ENCODE assay signal across 23 mouse cellular contexts in the genomic region with DNA sequence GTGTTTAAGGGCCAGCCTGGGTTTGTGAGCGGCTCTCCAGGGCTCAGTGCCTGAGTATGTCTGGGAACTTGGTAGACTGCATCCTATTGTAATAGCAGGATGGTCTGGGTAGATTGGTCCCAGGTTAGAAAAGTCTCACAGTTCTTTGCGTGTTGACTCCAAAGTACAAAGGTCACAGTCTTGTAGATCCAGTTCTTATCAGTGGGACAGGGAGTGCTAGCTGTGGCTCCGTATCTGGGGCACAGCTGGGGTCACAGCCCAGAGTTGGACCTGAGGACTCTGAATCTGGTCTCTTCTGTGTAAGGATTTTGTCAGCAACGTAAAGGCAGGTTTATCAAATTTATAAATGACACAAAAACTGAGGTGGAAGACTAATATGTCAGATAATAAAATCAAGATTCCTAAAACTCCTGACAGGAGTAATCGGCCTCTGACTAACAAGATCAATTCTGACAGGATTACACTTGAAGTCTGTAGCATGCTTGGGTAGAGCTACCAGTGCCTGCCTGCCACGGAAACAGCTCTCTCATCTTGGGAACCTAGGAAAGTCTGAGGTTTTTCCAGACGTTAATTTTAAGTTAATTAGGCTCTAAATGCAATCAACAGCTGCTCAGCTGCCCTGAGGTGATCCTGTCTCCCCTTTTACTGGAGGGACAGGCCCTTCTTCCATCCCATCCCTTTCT. TPM values are rescaled to one million over a fixed set of nuclear protein-coding genes. Genes with fewer than 3 reads are reported as not detected.
DNase-seq lines count a peak whose midpoint lies in the region; ATAC-seq and TF ChIP-seq lines count a peak whose summit lies in the region.
"Had no signal": no experiment of that assay in that cellular context is flagged by ENCODE, and none has a peak within 500 bp of the region (broad histone marks: within the 10 kb centered on the region; RNA-seq: fewer than 3 reads in every experiment).

No protein-coding gene starts in this region.

- DNase-seq in liver, adult 2 months (ENCODE audit: extremely low read depth, low read depth, low spot score): peak; percentile 8
- peak; percentile 21 for DNase-seq in large intestine, adult 2 months (ENCODE audit: low read depth, low spot score)
- no peak for DNase-seq in embryo, embryonic 11 days
- no peak for DNase-seq in ovary, postnatal 10 days (ENCODE audit: low spot score)
- no peak for DNase-seq in left cerebral cortex, adult 18-20 months (ENCODE audit: low spot score in 2 of 2)
- DNase-seq: adrenal gland, postnatal 25 days; cerebellum, adult 2 months; cerebellum, postnatal 10 days; gastrocnemius, postnatal 36 days; heart, adult 18-20 months had no signal

- no peaks in the 10 kb centered on the region for H3K4me1 ChIP-seq in liver, adult 2 months (ENCODE audit: control insufficient read depth, insufficient read depth, low read length)
- no peaks in the 10 kb centered on the region for H3K4me1 ChIP-seq in liver, embryonic 12.5 days
- H3K4me1 ChIP-seq in intestine, embryonic 15.5 days (replicated peaks): peaks cover 10% of the 10 kb centered on the region; the same call in 1 of the 2 replicates
- H3K4me1 ChIP-seq in stomach, embryonic 16.5 days (ENCODE audit: control insufficient read depth, insufficient read depth, low read length): no peaks in the 10 kb centered on the region
- H3K4me1 ChIP-seq: embryonic facial prominence, embryonic 15.5 days; forebrain, embryonic 15.5 days; hindbrain, embryonic 15.5 days had no signal

- TF ChIP-seq CTCF in liver, adult 2 months (IDR thresholded peaks at IDR 0.05; ENCODE audit: low read depth, low read length): no peak

- no peak overlapping the region for H3K9ac ChIP-seq in liver, adult 2 months (ENCODE audit: low read depth, low read length)
- H3K9ac ChIP-seq in liver, embryonic 12.5 days: no peak overlapping the region
- H3K9ac ChIP-seq in intestine, embryonic 15.5 days: no peak overlapping the region
- no peak overlapping the region for H3K9ac ChIP-seq in stomach, embryonic 16.5 days (ENCODE audit: low read length)
- H3K9ac ChIP-seq: embryonic facial prominence, embryonic 15.5 days; forebrain, embryonic 15.5 days; heart, embryonic 12.5 days; hindbrain, embryonic 15.5 days had no signal

- H3K4me2 ChIP-seq in liver, embryonic 12.5 days: no peak overlapping the region
- no peak overlapping the region for H3K4me2 ChIP-seq in intestine, embryonic 15.5 days (replicated peaks)
- H3K4me2 ChIP-seq in stomach, embryonic 16.5 days (ENCODE audit: low read depth, low read length): no peak overlapping the region
- H3K4me2 ChIP-seq: embryonic facial prominence, embryonic 15.5 days; forebrain, embryonic 15.5 days; heart, embryonic 12.5 days; hindbrain, embryonic 15.5 days had no signal

- no peak overlapping the region for H3K27ac ChIP-seq in liver, adult 2 months (replicated peaks; ENCODE audit: insufficient read depth, low read depth, low read length)
- no peak overlapping the region for H3K27ac ChIP-seq in liver, embryonic 12.5 days
- H3K27ac ChIP-seq in intestine, embryonic 15.5 days: peak overlapping the region; percentile 66
- 0 out of 2 replicates have a peak overlapping the region, but pooled peaks have one; percentile 22 for H3K27ac ChIP-seq in stomach, embryonic 16.5 days (ENCODE audit: low read length)
- H3K27ac ChIP-seq: embryonic facial prominence, embryonic 15.5 days; forebrain, embryonic 15.5 days; hindbrain, embryonic 15.5 days had no signal

- peaks cover 2% of the 10 kb centered on the region; the same call in 1 of the 2 replicates for H3K27me3 ChIP-seq in liver, adult 2 months (ENCODE audit: control insufficient read depth, insufficient read depth, low read length)
- no peaks in the 10 kb centered on the region for H3K27me3 ChIP-seq in liver, embryonic 12.5 days (replicated peaks)
- H3K27me3 ChIP-seq in intestine, embryonic 15.5 days (replicated peaks): no peaks in the 10 kb centered on the region
- no peaks in the 10 kb centered on the region for H3K27me3 ChIP-seq in stomach, embryonic 16.5 days (ENCODE audit: control insufficient read depth, insufficient read depth, low read length)
- H3K27me3 ChIP-seq: embryonic facial prominence, embryonic 15.5 days; forebrain, embryonic 15.5 days; heart, embryonic 12.5 days; hindbrain, embryonic 15.5 days had no signal

- H3K36me3 ChIP-seq in liver, adult 2 months (ENCODE audit: control insufficient read depth, insufficient read depth, low read length): no peaks in the 10 kb centered on the region
- H3K36me3 ChIP-seq in liver, embryonic 12.5 days: no peaks in the 10 kb centered on the region
- no peaks in the 10 kb centered on the region for H3K36me3 ChIP-seq in intestine, embryonic 15.5 days
- no peaks in the 10 kb centered on the region for H3K36me3 ChIP-seq in stomach, embryonic 16.5 days (ENCODE audit: control insufficient read depth, insufficient read depth, low read length)
- H3K36me3 ChIP-seq: embryonic facial prominence, embryonic 15.5 days; forebrain, embryonic 15.5 days; heart, embryonic 12.5 days; hindbrain, embryonic 15.5 days had no signal

- H3K4me3 ChIP-seq in liver, adult 2 months (ENCODE audit: insufficient read depth, low read depth, low read length): no peak overlapping the region
- no peak overlapping the region for H3K4me3 ChIP-seq in liver, embryonic 12.5 days
- H3K4me3 ChIP-seq in intestine, embryonic 15.5 days (replicated peaks): no peak overlapping the region
- no peak overlapping the region for H3K4me3 ChIP-seq in stomach, embryonic 16.5 days (replicated peaks; ENCODE audit: low read length)
- H3K4me3 ChIP-seq: embryonic facial prominence, embryonic 15.5 days; forebrain, embryonic 15.5 days; heart, embryonic 12.5 days; hindbrain, embryonic 15.5 days had no signal

- WGBS in liver, adult 2 months: 33% methylated on average over 7 of the region's 7 CpGs
- 38% methylated on average over 7 of the region's 7 CpGs for WGBS in liver, embryonic 12.5 days (ENCODE audit: insufficient replicate concordance)
- 45% methylated on average over 7 of the region's 7 CpGs for WGBS in intestine, embryonic 15.5 days
- WGBS in large intestine, adult 2 months: 37% methylated on average over 7 of the region's 7 CpGs
- 46% methylated on average over 7 of the region's 7 CpGs for WGBS in stomach, embryonic 16.5 days

- no peak for TF ChIP-seq POLR2A in liver, adult 2 months (IDR thresholded peaks at IDR 0.05; ENCODE audit: extremely low read depth, insufficient read depth, low read length)

- ATAC-seq in liver, embryonic 12.5 days: no peak
- ATAC-seq in intestine, embryonic 15.5 days: peak; percentile 94
- peak; percentile 70; the same call in 1 of the 2 replicates for ATAC-seq in stomach, embryonic 16.5 days (ENCODE audit: insufficient read depth, low FRiP score)
- ATAC-seq: activated CD4-positive, CD25-positive, alpha-beta regulatory T cell, adult 4 months; forebrain, embryonic 15.5 days; Patski had no signal

- H3K9me3 ChIP-seq in liver, embryonic 12.5 days (replicated peaks): no peaks in the 10 kb centered on the region
- no peaks in the 10 kb centered on the region for H3K9me3 ChIP-seq in intestine, embryonic 15.5 days
- H3K9me3 ChIP-seq in stomach, embryonic 16.5 days (replicated peaks; ENCODE audit: control insufficient read depth, low read length): no peaks in the 10 kb centered on the region
- H3K9me3 ChIP-seq: embryonic facial prominence, embryonic 15.5 days; forebrain, embryonic 15.5 days; heart, embryonic 12.5 days; hindbrain, embryonic 15.5 days had no signal

- no peaks in the 10 kb centered on the region for H3K79me2 ChIP-seq in liver, adult 2 months (ENCODE audit: control insufficient read depth, insufficient read depth, low read length)

RNA-seq across cellular contexts. Expression of a gene that starts 28.5 kb away (rescaled TPM):
- total RNA-seq in liver, adult 2 months (2014; rRNA removed): not detected in 2 replicates
- not detected in 2 replicates for polyA plus RNA-seq in liver, adult 2 months (2012; rRNA removed)
- 0.31 TPM in 1 of 2 replicates, not detected in the other for polyA plus RNA-seq in liver, embryonic 12.5 days (2016; fragmentation: Nextera tagmentation; extraction: Ambion mirVana)
- polyA plus RNA-seq in intestine, embryonic 15.5 days (2015; fragmentation: Nextera tagmentation; extraction: Ambion mirVana): 0.41 TPM in 1 of 2 replicates, not detected in the other
- polyA plus RNA-seq in large intestine, adult 2 months (2012; rRNA removed): 0.16 TPM in 2 replicates
- 0.50 and 0.54 TPM in 2 replicates for polyA plus RNA-seq in stomach, embryonic 16.5 days (2015; fragmentation: Nextera tagmentation; extraction: Ambion mirVana)
- total RNA-seq in left cerebral cortex, adult 18-20 months (2021): 10 to 100 TPM; 10.4 to 11.0 TPM
- total RNA-seq: adrenal gland, adult 18-20 months; adrenal gland, postnatal 25 days; CH12.LX; gastrocnemius, adult 8-10 months; gastrocnemius, postnatal 36 days; heart, adult 18-20 months; heart, postnatal 25 days had no signal
- polyA plus RNA-seq: activated CD4-positive, CD25-positive, alpha-beta regulatory T cell, adult 4 months; Patski had no signal

Comparison
In these comparisons a context has a peak if more than half of its experiments do, and no peak if none do; other contexts are left out.
1. DNase-seq: peak in liver, adult 2 months (single experiment) and large intestine, adult 2 months (single experiment); none in embryo, embryonic 11 days (single experiment), ovary, postnatal 10 days (single experiment) and left cerebral cortex, adult 18-20 months (0 of 2).
2. H3K27ac ChIP-seq: peak in intestine, embryonic 15.5 days (single experiment) and stomach, embryonic 16.5 days (single experiment); none in liver, adult 2 months (single experiment) and liver, embryonic 12.5 days (single experiment).